Mouse (Mus musculus) forebrain, embryonic 13.5 days (tissue): ENCODE results near the gene Hist1h4m. TPM values are rescaled to one million over a fixed set of nuclear protein-coding genes. Genes with fewer than 3 reads are reported as not detected.
A peak's percentile ranks its signal among the peaks of the same experiment; 100 is the strongest.
"Not testable (repeated sequence)": the region's sequence is repeated elsewhere in the genome, so short reads cannot be mapped to it uniquely, and the experiment has no call there.

ENCODE experiments used
- ATAC-seq: fragments of 200-750 bp; cut with Nextera tagmentation; 2 replicates; pipeline ENCODE4 v1.8.0; 2017
- H3K27ac ChIP-seq: fragments of 300-500 bp; sonication (generic); 2 replicates; pipeline ENCODE4 v1.5.1; 2015; ENCODE audit warnings: inconsistent platforms, mild to moderate bottlenecking, moderate library complexity
- H3K27me3 ChIP-seq: fragments of 300-500 bp; sonication (generic); 2 replicates; pipeline ENCODE4 v1.6.1; 2015; ENCODE audit warnings: mild to moderate bottlenecking, inconsistent platforms
- H3K36me3 ChIP-seq: fragments of 300-500 bp; sonication (generic); 2 replicates; pipeline ENCODE4 v1.6.1; 2015; ENCODE audit warnings: mild to moderate bottlenecking, inconsistent platforms; ENCODE audit not compliant: poor library complexity, severe bottlenecking
- H3K4me1 ChIP-seq: fragments of 300-500 bp; sonication (generic); 2 replicates; pipeline ENCODE4 v1.6.1; 2015; ENCODE audit warnings: inconsistent platforms
- H3K4me2 ChIP-seq: fragments of 300-500 bp; sonication (generic); 2 replicates; pipeline ENCODE4 v1.6.1; 2015; ENCODE audit warnings: inconsistent platforms, mild to moderate bottlenecking, moderate library complexity
- H3K4me3 ChIP-seq: fragments of 300-500 bp; sonication (generic); 2 replicates; pipeline ENCODE4 v1.5.1; 2015; ENCODE audit warnings: mild to moderate bottlenecking, inconsistent platforms
- H3K9ac ChIP-seq: fragments of 300-500 bp; sonication (generic); 2 replicates; pipeline ENCODE4 v1.6.1; 2015; ENCODE audit warnings: mild to moderate bottlenecking, inconsistent platforms
- H3K9me3 ChIP-seq: fragments of 300-500 bp; sonication (generic); replicated peaks from 2 replicates; pipeline ENCODE4 v1.6.1; 2016; ENCODE audit warnings: inconsistent platforms
- whole genome bisulfite sequencing: fragments of 180-500 bp; shearing (Covaris S2); methylation state at CpG from one replicate; pipeline ENCODE4 v1.1.7; 2015; 5-methylcytosine and 5-hydroxymethylcytosine counted together
- polyA plus RNA-seq: library from polyadenylated mRNA; unstranded; fragments of >200 nt; fragmentation: Nextera tagmentation; extraction: Ambion mirVana; gene quantifications from 2 replicates; pipeline ENCODE4 v1.2.1, GENCODE M21; 2015

The Hist1h4m gene
- polyA plus RNA-seq, 1 experiment from 2014 or later: not detected

DNA sequence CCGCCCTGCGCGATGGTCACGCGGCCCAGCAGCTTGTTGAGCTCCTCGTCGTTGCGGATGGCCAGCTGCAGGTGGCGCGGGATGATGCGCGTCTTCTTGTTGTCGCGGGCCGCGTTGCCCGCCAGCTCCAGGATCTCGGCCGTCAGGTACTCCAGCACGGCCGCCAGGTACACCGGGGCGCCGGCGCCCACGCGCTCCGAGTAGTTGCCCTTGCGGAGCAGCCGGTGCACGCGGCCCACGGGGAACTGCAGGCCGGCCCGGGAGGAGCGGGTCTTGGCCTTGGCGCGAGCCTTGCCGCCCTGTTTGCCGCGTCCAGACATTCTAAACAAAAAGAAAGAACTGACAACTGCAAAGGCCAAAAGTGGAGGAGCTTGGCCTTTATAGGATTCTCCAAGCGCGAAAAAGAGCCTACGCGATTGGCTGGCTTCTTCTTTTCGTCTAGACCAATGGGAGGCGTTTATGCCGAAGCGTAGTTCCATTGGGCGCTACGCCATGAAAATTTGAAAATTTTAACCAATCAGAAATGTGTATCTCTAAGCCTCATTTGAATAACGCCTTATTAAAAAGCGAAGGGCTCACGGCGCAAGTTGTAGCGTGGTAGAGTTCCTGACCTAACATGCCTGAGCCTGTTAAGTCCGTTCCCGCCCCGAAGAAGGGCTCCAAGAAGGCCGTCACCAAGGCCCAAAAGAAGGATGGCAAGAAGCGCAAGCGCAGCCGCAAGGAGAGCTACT lies 24.5 kb upstream of the Hist1h4m start, which contains the start of the genes Hist1h2an and Hist1h2bp:
Gene Hist1h2an, minus strand, starts transcription at position 320 of the 731 bp plus-strand sequence.
Gene Hist1h2bp, plus strand, starts transcription at position 563 of the 731 bp plus-strand sequence.
- not testable (repeated sequence) for H3K9me3 ChIP-seq, H3K36me3 ChIP-seq, H3K27me3 ChIP-seq
- peak within 1 kb of the TSS; percentile 69 for H3K9ac ChIP-seq
- H3K4me3 ChIP-seq: peak within 1 kb of the TSS; percentile 39
- peak within 1 kb of the TSS; percentile 62 for H3K4me2 ChIP-seq
- ATAC-seq: peak; percentile 94
- peak within 1 kb of the TSS; percentile 90 for H3K27ac ChIP-seq
- H3K4me1 ChIP-seq: peaks cover 50% of the 10 kb centered on the region
- WGBS: under 1% methylated on average over 40 of the region's 63 CpGs

DNA sequence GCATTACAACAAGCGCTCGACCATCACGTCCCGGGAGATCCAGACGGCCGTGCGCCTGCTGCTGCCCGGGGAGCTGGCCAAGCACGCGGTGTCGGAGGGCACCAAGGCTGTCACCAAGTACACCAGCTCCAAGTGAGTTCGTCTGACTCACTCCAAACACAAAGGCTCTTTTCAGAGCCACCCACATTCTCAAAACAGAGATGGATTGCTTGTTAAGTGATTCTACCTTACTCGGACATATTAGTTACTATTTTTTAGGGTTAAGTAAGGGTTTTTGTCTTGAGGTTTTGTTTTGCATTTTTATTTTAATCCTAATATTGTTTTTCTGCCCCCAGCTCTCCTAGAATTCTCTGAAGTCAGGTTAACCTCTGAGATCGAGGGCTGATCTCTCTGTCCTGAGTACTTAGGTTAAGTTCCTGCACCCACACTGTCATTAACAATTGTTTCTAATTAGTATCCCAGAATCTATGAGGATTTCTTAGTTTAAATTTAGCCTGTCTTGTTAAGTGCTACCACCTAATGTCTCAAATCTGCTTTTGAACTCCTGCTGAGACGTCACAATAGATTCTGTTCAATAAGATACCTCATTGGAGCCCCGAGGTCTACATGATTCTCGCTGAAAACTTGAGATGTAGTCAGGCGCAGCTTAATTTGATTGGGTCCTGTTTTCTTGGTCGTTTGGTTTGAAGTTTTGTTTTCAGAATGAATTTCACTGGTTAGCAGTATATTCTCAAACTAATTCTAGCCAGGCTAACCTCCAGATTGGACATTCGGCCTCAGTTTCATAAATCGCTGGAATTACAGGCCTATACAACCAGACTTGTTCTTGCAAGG lies 23.6 kb upstream of the Hist1h4m start:
- H3K4me2 ChIP-seq: peak overlapping the region; percentile 62
- no peaks in the 10 kb centered on the region for H3K27me3 ChIP-seq
- ATAC-seq: peak; percentile 6; the same call in 1 of the 2 replicates
- H3K9me3 ChIP-seq: no peaks in the 10 kb centered on the region
- H3K4me3 ChIP-seq: peak overlapping the region; percentile 39
- 7% methylated on average over 17 of the region's 21 CpGs for WGBS
- H3K27ac ChIP-seq: peak overlapping the region; percentile 87
- peak overlapping the region; percentile 48 for H3K9ac ChIP-seq
- H3K36me3 ChIP-seq: no peaks in the 10 kb centered on the region
- peaks cover 43% of the 10 kb centered on the region for H3K4me1 ChIP-seq

DNA sequence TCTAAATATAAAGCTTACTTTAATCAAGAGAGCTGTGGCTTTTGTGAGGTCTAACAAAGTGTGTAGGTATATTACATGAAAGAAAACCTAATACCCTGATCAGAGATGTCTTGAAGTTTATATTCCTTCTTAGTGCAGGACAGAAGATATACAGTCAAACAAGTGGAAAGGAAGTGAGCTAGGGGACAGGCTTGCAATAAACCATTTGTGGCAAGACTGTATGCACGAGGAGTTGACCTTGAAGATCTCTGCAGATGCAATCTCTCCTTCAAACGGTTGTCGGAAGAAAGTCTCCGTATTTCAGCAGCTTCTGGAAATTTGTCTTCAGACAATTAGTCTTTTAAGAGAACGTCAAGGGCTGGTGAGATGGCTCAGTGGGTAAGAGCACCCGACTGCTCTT lies 21.6 kb upstream of the Hist1h4m start:
- Histone ChIP-seq H3K36me3 (no peaks in the 10 kb centered on the region), H3K9me3 (no peaks in the 10 kb centered on the region), H3K4me2 (no peak overlapping the region), H3K4me3 (no peak overlapping the region), H3K9ac (no peak overlapping the region), H3K27me3 (no peaks in the 10 kb centered on the region), H3K4me1 (peaks cover 33% of the 10 kb centered on the region), H3K27ac (no peak overlapping the region)
- no peak for ATAC-seq
- 69% methylated on average over 6 of the region's 6 CpGs for WGBS

DNA sequence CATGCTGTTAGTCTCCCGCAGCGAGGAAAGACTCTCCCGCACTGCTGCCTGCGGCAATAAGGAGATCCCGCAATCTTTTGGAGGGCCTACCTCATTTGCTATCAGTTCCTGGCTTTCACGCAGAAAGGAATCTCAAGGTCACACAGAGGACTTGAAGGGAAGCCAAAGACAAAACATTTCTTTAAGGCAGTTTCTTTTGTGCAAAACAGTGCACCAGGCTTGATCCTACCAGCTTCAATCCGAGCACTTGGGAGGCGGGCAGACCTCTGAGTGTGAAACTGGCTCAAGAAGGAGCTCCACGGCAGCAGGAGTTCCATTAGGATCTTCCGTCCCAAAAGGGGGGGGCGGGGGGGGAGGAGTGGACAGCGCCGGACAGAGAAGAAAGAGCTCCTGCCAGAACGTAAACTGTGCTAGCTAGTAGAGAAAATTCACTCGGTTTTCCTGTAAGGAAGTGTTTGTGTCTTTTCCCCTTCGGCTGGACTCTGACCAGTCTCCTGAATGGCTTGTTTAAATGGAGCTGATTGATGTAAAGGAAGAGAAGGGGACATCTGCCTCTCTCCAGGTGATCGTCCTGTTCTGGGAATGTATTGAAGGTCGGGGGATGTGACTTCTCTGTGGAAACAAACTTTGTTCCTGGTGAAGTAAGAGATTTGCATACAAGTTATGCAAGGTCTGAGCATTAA lies 20.8 kb upstream of the Hist1h4m start:
- Histone ChIP-seq H3K9ac (peak overlapping the region; percentile 50), H3K4me3 (no peak overlapping the region)
- WGBS: 6% methylated on average over 17 of the region's 18 CpGs

DNA sequence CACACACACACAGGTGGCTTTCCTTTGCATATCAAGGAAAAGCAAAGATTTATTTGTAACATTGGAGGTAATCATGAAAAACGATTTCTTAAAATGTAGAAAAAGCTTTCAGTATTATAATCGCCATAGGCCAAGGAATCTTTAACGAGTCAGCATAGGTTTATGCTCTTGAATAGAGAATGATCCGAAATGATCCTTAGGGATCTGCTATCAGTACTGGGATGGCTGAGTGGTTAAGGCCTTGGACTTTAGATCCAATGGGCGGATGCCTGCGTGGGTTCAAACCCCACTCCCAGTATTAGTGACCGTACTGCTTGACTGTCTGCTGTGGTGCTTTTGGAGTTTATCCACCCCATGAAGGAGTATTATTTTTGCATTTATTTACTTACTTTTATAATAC lies 16.0 kb upstream of the Hist1h4m start:
- H3K27ac ChIP-seq: no peak overlapping the region
- no peak for ATAC-seq
- no peak overlapping the region for H3K4me2 ChIP-seq
- no peaks in the 10 kb centered on the region for H3K9me3 ChIP-seq
- H3K4me1 ChIP-seq: peaks cover 5% of the 10 kb centered on the region
- H3K4me3 ChIP-seq: no peak overlapping the region
- H3K36me3 ChIP-seq: no peaks in the 10 kb centered on the region
- WGBS: 91% methylated on average over 7 of the region's 7 CpGs
- no peaks in the 10 kb centered on the region for H3K27me3 ChIP-seq
- no peak overlapping the region for H3K9ac ChIP-seq

More for the DNA sequence above, 20.8 kb upstream of the Hist1h4m start:
- Histone ChIP-seq H3K9me3 (no peaks in the 10 kb centered on the region), H3K4me2 (peak overlapping the region; percentile 43), H3K27ac (0 out of 2 replicates have a peak overlapping the region, but pooled peaks have one; percentile 10), H3K36me3 (no peaks in the 10 kb centered on the region), H3K4me1 (peaks cover 29% of the 10 kb centered on the region), H3K27me3 (no peaks in the 10 kb centered on the region)
- no peak for ATAC-seq

DNA sequence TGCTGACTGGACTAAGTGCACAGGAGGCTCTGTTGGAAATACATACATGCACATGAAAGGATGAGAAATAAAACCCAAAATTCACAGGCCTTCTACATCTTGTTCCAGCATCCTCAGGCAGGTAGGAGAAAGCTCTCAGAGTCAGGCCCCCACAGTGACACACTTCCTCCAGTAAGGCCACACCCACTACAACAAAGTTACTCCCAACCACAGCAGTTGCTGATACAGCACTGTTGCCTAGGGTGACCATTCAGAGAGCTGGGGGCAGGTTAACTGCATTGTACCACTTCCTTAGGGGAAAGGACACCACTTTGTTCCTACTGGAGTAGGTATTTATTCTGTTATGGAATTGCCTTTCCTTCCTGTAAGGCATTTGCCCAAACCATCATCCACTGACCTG lies 14.4 kb upstream of the Hist1h4m start:
- H3K4me2 ChIP-seq, H3K9me3 ChIP-seq, H3K4me3 ChIP-seq, H3K27me3 ChIP-seq, ATAC-seq, H3K27ac ChIP-seq, H3K4me1 ChIP-seq, H3K36me3 ChIP-seq, H3K9ac ChIP-seq: not testable (repeated sequence)

DNA sequence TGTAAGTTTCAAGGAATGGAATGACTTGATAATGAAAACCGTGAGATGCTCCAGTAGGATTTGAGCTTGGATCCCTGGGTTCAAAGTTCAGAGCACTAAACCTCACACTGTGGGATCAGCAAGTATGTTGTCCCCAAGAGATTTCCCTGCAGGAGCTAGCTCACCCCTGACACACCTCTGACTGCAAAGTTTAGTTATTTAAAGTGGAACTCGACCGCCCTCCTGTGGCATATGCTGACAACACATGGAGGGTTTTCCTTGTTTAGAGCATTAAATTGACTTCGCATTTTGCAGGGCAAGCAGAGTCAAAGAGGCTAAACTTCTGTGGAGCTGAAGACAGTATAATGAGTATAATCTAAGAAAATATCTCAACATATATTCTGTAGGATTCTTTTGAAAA lies 8.5 kb upstream of the Hist1h4m start:
- peak; percentile 83 for ATAC-seq
- H3K4me1 ChIP-seq, H3K27ac ChIP-seq, H3K4me2 ChIP-seq, H3K36me3 ChIP-seq, H3K27me3 ChIP-seq, H3K4me3 ChIP-seq, H3K9me3 ChIP-seq, H3K9ac ChIP-seq: not testable (repeated sequence)
- no CpG with 5 or more reads among the region's 4 CpGs for WGBS

DNA sequence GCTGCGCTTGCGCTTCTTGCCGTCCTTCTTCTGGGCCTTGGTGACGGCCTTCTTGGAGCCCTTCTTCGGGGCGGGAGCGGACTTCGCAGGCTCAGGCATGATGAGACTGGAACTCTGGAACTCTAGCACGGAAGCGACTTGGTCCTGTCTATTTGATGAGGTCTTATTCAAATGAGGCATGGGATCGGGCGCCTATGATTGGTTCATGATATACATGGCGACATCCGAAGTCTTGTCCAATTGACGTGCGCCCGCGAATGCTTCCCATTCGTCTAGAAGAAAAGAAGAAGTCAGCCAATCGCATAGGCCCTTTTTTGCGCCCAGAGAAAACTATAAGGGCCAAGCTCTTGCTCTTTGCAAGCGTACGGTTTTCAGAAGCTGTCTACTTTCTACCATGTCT lies 1.5 kb upstream of the Hist1h4m start, which contains the start of the genes Hist1h2bq and Hist1h2ao:
Gene Hist1h2bq, minus strand, starts transcription at position 125 of the 400 bp plus-strand sequence.
Gene Hist1h2ao, plus strand, starts transcription at position 393 of the 400 bp plus-strand sequence.
- not testable (repeated sequence) for H3K9ac ChIP-seq, H3K36me3 ChIP-seq
- WGBS: no CpG with 5 or more reads among the region's 23 CpGs

DNA sequence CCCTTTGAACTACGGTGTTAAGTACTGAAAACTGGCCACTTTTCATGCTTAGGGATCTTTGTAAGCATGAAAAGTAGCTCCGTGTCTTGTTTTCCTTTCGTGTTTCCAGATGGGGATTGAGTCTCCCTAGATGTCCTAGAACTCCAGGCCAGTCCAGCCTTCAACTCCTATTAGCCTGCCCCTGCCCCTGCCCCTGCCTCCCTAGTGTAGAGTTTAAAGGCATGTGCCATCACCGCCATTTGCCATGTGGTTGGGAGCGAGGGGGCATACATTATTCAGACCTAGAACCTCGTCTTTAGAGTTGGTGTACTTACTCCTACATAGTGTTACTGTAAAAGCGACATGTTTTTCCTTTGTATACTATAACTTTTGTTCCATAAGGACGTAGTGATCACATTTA lies 472 bp upstream of the Hist1h4m start:
- WGBS: no CpG with 5 or more reads among the region's 8 CpGs
- not testable (repeated sequence) for H3K4me3 ChIP-seq, H3K4me1 ChIP-seq, H3K27ac ChIP-seq, H3K4me2 ChIP-seq, H3K27me3 ChIP-seq, H3K9ac ChIP-seq, H3K36me3 ChIP-seq, H3K9me3 ChIP-seq
- ATAC-seq: peak; percentile 34

More for the DNA sequence above, 1.5 kb upstream of the Hist1h4m start, which contains the start of the genes Hist1h2bq and Hist1h2ao:
- H3K4me3 ChIP-seq, H3K27me3 ChIP-seq, H3K4me2 ChIP-seq, H3K4me1 ChIP-seq, H3K9me3 ChIP-seq, H3K27ac ChIP-seq: not testable (repeated sequence)
- ATAC-seq: peak; percentile 99

DNA sequence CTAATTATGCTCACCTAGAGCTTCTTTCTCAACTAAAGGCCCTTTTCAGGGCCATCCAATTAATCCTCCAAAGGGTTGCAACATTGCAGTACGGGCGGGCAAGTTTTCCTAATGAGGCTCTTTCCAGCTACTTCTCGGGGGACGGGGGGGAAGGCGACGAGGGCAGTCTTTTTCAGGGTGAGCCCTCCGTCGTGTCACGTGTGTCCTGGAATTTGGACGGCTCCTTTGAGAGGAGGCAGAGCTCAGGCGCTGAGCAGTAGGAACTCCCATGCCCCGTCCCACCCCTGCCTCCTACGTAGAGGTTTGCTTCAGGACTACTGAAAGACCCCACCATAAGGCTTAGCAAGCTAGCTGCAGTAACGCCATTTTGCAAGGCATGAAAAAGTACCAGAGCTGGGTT lies 546 bp downstream of the Hist1h4m start:
- WGBS: under 1% methylated on average over 14 of the region's 14 CpGs

DNA sequence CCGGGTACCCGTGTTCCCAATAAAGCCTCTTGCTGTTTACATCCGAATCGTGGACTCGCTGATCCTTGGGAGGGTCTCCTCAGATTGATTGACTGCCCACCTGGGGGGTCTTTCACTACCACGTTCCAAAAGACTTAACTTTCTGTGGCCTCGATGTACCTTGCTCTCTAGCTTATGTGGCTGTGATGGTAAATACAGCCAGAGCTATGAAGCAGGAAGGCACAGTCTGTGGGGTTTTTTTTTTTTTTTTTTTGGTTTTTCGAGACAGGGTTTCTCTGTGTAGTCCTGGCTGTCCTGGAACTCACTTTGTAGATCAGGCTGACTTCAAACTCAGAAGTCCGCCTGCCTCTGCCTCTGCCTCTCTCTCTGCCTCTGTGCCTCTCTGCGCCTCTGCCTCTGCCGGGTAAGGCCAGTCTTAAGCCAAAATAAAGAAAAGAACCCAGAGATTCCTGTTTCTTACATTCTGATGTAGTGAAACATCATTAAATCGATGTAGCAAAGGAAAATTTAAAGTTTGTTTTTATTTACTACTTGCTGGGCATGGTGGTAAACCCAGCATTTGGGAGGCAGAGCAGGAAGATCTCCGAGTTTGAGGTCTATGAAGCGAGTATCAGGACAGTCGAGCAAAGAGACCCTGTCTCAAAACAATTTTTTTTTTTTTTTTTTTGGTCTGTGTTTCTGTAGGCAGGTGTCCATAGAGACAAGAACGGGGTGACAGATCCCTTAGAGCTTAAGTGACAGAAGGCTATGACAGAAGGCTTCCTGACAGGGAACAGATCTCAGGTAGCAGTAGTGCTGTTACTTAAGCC lies 8.7 kb downstream of the Hist1h4m start:
- not testable (repeated sequence) for H3K27ac ChIP-seq, H3K36me3 ChIP-seq, ATAC-seq, H3K4me2 ChIP-seq, H3K9ac ChIP-seq, H3K9me3 ChIP-seq, H3K27me3 ChIP-seq, H3K4me1 ChIP-seq, H3K4me3 ChIP-seq
- 70% methylated on average over 7 of the region's 16 CpGs for WGBS

More for the DNA sequence above, 546 bp downstream of the Hist1h4m start:
- H3K9me3 ChIP-seq, H3K4me1 ChIP-seq, H3K27me3 ChIP-seq, H3K9ac ChIP-seq, H3K36me3 ChIP-seq: not testable (repeated sequence)
- ATAC-seq: peak; percentile 46
- peak overlapping the region; percentile 25 for H3K4me3 ChIP-seq
- H3K27ac ChIP-seq: peak overlapping the region; percentile 40; the same call in 1 of the 2 replicates
- H3K4me2 ChIP-seq: peak overlapping the region; percentile 51
